Mouse (Mus musculus) lung, embryonic 16.5 days (tissue): ENCODE data around the gene Prkg1. TPM values are rescaled to one million over a fixed set of nuclear protein-coding genes. Genes with fewer than 3 reads are reported as not detected.
"Not testable (repeated sequence)": the region's sequence is repeated elsewhere in the genome, so short reads cannot be mapped to it uniquely, and the experiment has no call there.

ENCODE experiments used
- ATAC-seq: fragments of 200-750 bp; cut with Nextera tagmentation; 2 replicates; pipeline ENCODE4 v1.8.0; 2017; ENCODE audit warnings: low read depth, mild to moderate bottlenecking, moderate library complexity
- H3K27ac ChIP-seq: fragments of 300-500 bp; sonication (generic); 2 replicates; pipeline ENCODE4 v1.5.1; 2014; ENCODE audit warnings: mild to moderate bottlenecking, control low read depth, low read length
- H3K27me3 ChIP-seq: fragments of 300-500 bp; sonication (generic); 2 replicates; pipeline ENCODE4 v1.6.1; 2014; ENCODE audit warnings: low read depth, low read length, mixed read lengths; ENCODE audit not compliant: control insufficient read depth, insufficient read depth
- H3K36me3 ChIP-seq: fragments of 300-500 bp; sonication (generic); 2 replicates; pipeline ENCODE4 v1.6.1; 2014; ENCODE audit warnings: low read length; ENCODE audit not compliant: control insufficient read depth, insufficient read depth
- H3K4me1 ChIP-seq: fragments of 300-500 bp; sonication (generic); replicated peaks from 2 replicates; pipeline ENCODE4 v1.6.1; 2014; ENCODE audit warnings: low read length, mixed read lengths; ENCODE audit not compliant: control insufficient read depth, insufficient read depth
- H3K4me2 ChIP-seq: fragments of 300-500 bp; sonication (generic); 2 replicates; pipeline ENCODE4 v1.6.1; 2014; ENCODE audit warnings: low read depth, low read length, control low read depth
- H3K4me3 ChIP-seq: fragments of 300-500 bp; sonication (generic); 2 replicates; pipeline ENCODE4 v1.5.1; 2014; ENCODE audit warnings: mild to moderate bottlenecking, low read length, control low read depth
- H3K9ac ChIP-seq: fragments of 300-500 bp; sonication (generic); 2 replicates; pipeline ENCODE4 v1.6.1; 2014; ENCODE audit warnings: low read length, control low read depth
- H3K9me3 ChIP-seq: fragments of 300-500 bp; sonication (generic); 2 replicates; pipeline ENCODE4 v1.6.1; 2016; ENCODE audit warnings: low read length; ENCODE audit not compliant: control insufficient read depth
- WGBS: fragments of 180-500 bp; shearing (Covaris S2); extraction: QIAGEN DNeasy Blood & Tissue Kit; methylation state at CpG from one replicate; pipeline ENCODE4 v1.1.7; 2014; 5-methylcytosine and 5-hydroxymethylcytosine counted together
- polyA plus RNA-seq: library from polyadenylated mRNA; unstranded; fragments of >200 nt; fragmentation: Nextera tagmentation; extraction: Ambion mirVana; gene quantifications from 2 replicates; pipeline ENCODE4 v1.2.1, GENCODE M21; 2015

The Prkg1 gene
- polyA plus RNA-seq, 1 experiment from 2014 or later: 6.9 TPM

- Histone ChIP-seq H3K4me2 (no peak overlapping the region), H3K9ac (no peak overlapping the region), H3K9me3 (no peaks in the 10 kb centered on the region), H3K27me3 (no peaks in the 10 kb centered on the region), H3K36me3 (no peaks in the 10 kb centered on the region), H3K4me1 (peaks cover 2% of the 10 kb centered on the region; the same call in 1 of the 2 replicates), H3K27ac (no peak overlapping the region), H3K4me3 (no peak overlapping the region)
- WGBS: 80% methylated on average over 2 of the region's 2 CpGs
- ATAC-seq: no peak
Measured at GRCm38 (mm10) chr19:31283617-31284016, 481.2 kb downstream of the Prkg1 start.

GRCm38 (mm10) chr19:31279797-31280486, 484.9 kb downstream of the Prkg1 start:
- no peak for ATAC-seq
- 59% methylated on average over 7 of the region's 7 CpGs for WGBS
- Histone ChIP-seq H3K4me3 (no peak overlapping the region), H3K27me3 (no peaks in the 10 kb centered on the region), H3K9ac (no peak overlapping the region), H3K4me2 (no peak overlapping the region), H3K4me1 (peaks cover 2% of the 10 kb centered on the region; the same call in 1 of the 2 replicates), H3K27ac (no peak overlapping the region), H3K36me3 (no peaks in the 10 kb centered on the region), H3K9me3 (no peaks in the 10 kb centered on the region)

- Histone ChIP-seq H3K4me3 (no peak overlapping the region), H3K9ac (no peak overlapping the region), H3K4me2 (no peak overlapping the region), H3K27me3 (no peaks in the 10 kb centered on the region), H3K36me3 (no peaks in the 10 kb centered on the region), H3K4me1 (peaks cover 3% of the 10 kb centered on the region), H3K27ac (no peak overlapping the region), H3K9me3 (no peaks in the 10 kb centered on the region)
- 88% methylated on average over 1 of the region's 1 CpGs for WGBS
- no peak for ATAC-seq
Measured at GRCm38 (mm10) chr19:31262438-31262837, 502.4 kb downstream of the Prkg1 start.

DNA sequence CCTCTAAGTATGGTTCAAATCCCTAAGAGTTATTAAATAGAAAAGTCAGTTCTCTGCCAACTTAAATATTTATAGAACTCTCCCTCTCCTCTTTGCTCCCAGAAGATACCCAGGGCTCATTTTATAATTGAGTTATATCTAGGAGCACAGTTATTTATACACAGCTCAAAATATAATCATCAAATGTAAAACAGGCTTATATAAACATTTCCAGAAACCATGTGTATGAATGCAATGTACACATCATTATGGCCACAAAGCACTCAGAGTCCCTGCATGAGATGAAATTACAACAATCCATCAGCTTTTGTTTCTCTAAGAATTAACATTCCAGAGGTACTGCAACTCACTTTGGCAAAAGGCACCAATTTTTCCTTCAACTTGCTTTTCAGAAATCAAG, 504.3 kb downstream of the Prkg1 start:
- H3K36me3 ChIP-seq: no peaks in the 10 kb centered on the region
- no peaks in the 10 kb centered on the region for H3K27me3 ChIP-seq
- no peak overlapping the region for H3K4me2 ChIP-seq
- peaks cover 3% of the 10 kb centered on the region for H3K4me1 ChIP-seq
- ATAC-seq: peak; percentile 90
- H3K4me3 ChIP-seq: no peak overlapping the region
- 0 out of 2 replicates have a peak overlapping the region, but pooled peaks have one; percentile 36 for H3K27ac ChIP-seq
- H3K9ac ChIP-seq: no peak overlapping the region
- H3K9me3 ChIP-seq: no peaks in the 10 kb centered on the region

GRCm38 (mm10) chr19:31255780-31256179, 509.1 kb downstream of the Prkg1 start:
- H3K9ac ChIP-seq: no peak overlapping the region
- no peak for ATAC-seq
- H3K27ac ChIP-seq: no peak overlapping the region
- WGBS: 61% methylated on average over 2 of the region's 2 CpGs
- H3K9me3 ChIP-seq: no peaks in the 10 kb centered on the region
- no peak overlapping the region for H3K4me2 ChIP-seq
- no peaks in the 10 kb centered on the region; the same call in 1 of the 2 replicates for H3K4me1 ChIP-seq
- no peaks in the 10 kb centered on the region for H3K27me3 ChIP-seq
- H3K36me3 ChIP-seq: no peaks in the 10 kb centered on the region
- H3K4me3 ChIP-seq: no peak overlapping the region

DNA sequence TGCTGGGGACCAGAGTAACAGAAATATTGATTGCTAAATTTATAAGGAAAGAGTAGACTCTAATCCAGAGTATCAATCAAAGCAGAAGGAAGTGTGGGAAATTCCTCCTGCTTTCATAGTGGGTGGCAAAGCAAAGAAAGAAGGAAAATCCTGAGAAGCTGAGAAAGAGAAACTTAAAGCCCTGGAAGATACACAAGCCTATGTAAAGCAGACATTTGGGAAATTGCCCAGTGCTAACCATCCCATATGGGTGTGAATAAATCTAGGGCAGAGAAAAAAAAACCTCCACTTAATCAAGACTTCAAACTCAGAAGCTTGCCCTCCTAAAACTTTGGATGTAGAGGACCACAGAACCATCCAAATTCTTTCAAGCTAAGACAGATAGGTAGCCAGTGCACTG, 532.4 kb downstream of the Prkg1 start:
- Histone ChIP-seq H3K4me3 (no peak overlapping the region), H3K27ac (no peak overlapping the region), H3K9me3 (no peaks in the 10 kb centered on the region), H3K9ac (no peak overlapping the region), H3K4me2 (no peak overlapping the region), H3K4me1 (no peaks in the 10 kb centered on the region), H3K36me3 (no peaks in the 10 kb centered on the region), H3K27me3 (no peaks in the 10 kb centered on the region)
- no peak for ATAC-seq

GRCm38 (mm10) chr19:31228385-31228784, 536.4 kb downstream of the Prkg1 start:
- 93% methylated on average over 3 of the region's 3 CpGs for WGBS
- H3K9me3 ChIP-seq: no peaks in the 10 kb centered on the region
- no peaks in the 10 kb centered on the region for H3K4me1 ChIP-seq
- no peak overlapping the region for H3K27ac ChIP-seq
- H3K4me3 ChIP-seq: no peak overlapping the region
- no peak overlapping the region for H3K4me2 ChIP-seq
- no peaks in the 10 kb centered on the region for H3K36me3 ChIP-seq
- no peak overlapping the region for H3K9ac ChIP-seq
- no peak for ATAC-seq
- no peaks in the 10 kb centered on the region for H3K27me3 ChIP-seq

DNA sequence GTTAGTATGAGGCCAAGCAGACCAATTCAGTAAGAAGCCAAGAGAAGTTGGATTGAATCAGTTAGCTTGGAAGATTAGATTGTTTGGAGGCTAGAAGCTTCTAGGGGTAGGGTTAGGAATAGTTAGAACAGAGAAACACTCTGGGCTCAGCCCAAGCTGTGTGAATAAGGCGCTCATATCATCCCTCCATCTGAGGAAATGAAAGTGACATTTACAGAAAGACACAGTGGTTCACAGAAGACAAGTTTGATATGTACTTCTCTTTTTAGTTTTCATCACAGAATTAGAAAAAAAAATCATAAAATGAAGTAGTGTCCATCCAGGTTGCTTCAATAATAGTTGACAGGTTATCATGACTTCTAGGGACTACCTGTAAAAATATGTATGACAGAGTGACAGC, 541.4 kb downstream of the Prkg1 start:
- Histone ChIP-seq H3K4me3 (no peak overlapping the region), H3K9ac (no peak overlapping the region), H3K4me2 (no peak overlapping the region), H3K9me3 (no peaks in the 10 kb centered on the region), H3K36me3 (no peaks in the 10 kb centered on the region), H3K27ac (no peak overlapping the region), H3K27me3 (no peaks in the 10 kb centered on the region), H3K4me1 (no peaks in the 10 kb centered on the region)
- no peak for ATAC-seq
- 93% methylated on average over 1 of the region's 1 CpGs for WGBS

DNA sequence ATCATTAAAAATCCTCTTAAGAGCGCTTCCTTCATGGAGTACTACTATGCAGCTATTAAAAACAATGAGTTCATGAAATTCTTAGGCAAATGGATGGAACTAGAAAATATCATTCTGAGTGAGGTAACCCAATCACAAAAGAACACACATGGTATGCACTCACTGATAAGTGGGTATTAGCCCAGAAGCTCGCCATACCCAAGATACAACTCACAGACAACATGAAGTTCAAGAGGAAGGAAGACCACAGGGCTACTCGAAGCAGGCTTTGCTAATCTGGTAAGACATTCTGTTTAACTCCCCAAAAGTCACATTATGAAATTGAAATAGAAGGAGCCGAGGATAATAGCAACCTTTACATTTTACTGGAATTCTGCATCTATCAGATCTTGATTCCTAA, 545.6 kb downstream of the Prkg1 start:
- not testable (repeated sequence) for H3K27ac ChIP-seq, H3K4me2 ChIP-seq, ATAC-seq, H3K4me1 ChIP-seq, H3K9me3 ChIP-seq, H3K9ac ChIP-seq, H3K36me3 ChIP-seq, H3K4me3 ChIP-seq, H3K27me3 ChIP-seq
- 70% methylated on average over 4 of the region's 4 CpGs for WGBS

DNA sequence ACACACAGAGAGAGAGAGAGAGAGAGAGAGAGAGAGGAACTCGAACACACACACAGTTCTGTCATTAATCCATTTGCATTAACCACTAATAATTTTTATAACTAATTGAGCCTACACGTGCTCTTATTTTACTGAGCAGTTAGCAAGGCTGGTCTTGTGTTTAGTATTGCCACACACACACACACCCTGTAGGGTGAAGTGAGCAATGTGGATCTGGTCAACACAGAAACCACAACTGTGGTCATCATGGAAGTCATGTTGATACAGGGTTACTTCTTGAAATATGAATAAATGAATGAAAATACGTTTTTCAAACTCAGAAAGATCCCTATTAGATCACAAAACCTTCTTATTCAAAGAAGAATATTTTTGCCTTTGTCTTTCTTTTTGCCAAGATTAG, 554.0 kb downstream of the Prkg1 start:
- Histone ChIP-seq H3K36me3 (no peaks in the 10 kb centered on the region), H3K9ac (no peak overlapping the region), H3K9me3 (no peaks in the 10 kb centered on the region), H3K4me3 (no peak overlapping the region), H3K4me2 (no peak overlapping the region), H3K4me1 (no peaks in the 10 kb centered on the region), H3K27ac (no peak overlapping the region), H3K27me3 (no peaks in the 10 kb centered on the region)
- no peak for ATAC-seq
- WGBS: 50% methylated on average over 3 of the region's 3 CpGs
